Mouse (Mus musculus) embryonic fibroblast, embryonic 13.5 days (primary cell): ENCODE data around the gene Cmya5.

Source experiments
- CTCF ChIP-seq: IDR thresholded peaks from 2 replicates; pipeline ENCODE4 v1.5.1; 2011; ENCODE audit warnings: mild to moderate bottlenecking, control low read depth, low read length, moderate library complexity, borderline replicate concordance; ENCODE audit not compliant: insufficient read depth
- POLR2A ChIP-seq: IDR thresholded peaks from 2 replicates; pipeline ENCODE4 v1.6.1; 2011; ENCODE audit warnings: low read depth, mild to moderate bottlenecking, control low read depth, low read length, moderate library complexity

- TF ChIP-seq CTCF (no peak), POLR2A (no peak)
Observed at GRCm38 (mm10) chr13:93056091-93056490, 88.4 kb downstream of the Cmya5 start.
